Mouse (Mus musculus) liver, embryonic 14.5 days (tissue): Measurements from ENCODE around the gene Camkk2.

Source experiments
- CTCF ChIP-seq: IDR thresholded peaks from 2 replicates; pipeline ENCODE4 v1.5.1; 2016; ENCODE audit warnings: antibody characterized with exemption, low read depth, control low read depth
- EP300 ChIP-seq: IDR thresholded peaks from 2 replicates; pipeline ENCODE4 v1.6.1; 2016; ENCODE audit warnings: antibody characterized with exemption, low read depth

- TF ChIP-seq CTCF (no peak), EP300 (no peak)
These were observed 21.3 kb upstream of the Camkk2 start for GRCm38 (mm10) chr5:122800345-122801010.
